Mouse (Mus musculus) layer of hippocampus, postnatal 10 days (tissue): Measurements from ENCODE around the gene 1810046K07Rik. TPM values are rescaled to one million over a fixed set of nuclear protein-coding genes. Genes with fewer than 3 reads are reported as not detected.
A peak's percentile ranks its signal among the peaks of the same experiment; 100 is the strongest.

Source experiments
- DNase-seq, 2 experiments: peaks; one replicate each; pipeline ENCODE4 v3.0.0; 2021; ENCODE audit warnings: low spot score in 2 of 2
- long read RNA-seq: library from polyadenylated mRNA; stranded (forward); transcript quantifications from one replicate; pipeline ENCODE4 v2.0.0, GENCODE M21; 2023
- total RNA-seq, 2 experiments: library from RNA; stranded (reverse); gene quantifications; 2 replicates each; pipeline ENCODE4 v1.2.3; 2021

1810046K07Rik gene
- total RNA-seq, result not detected
- long read RNA-seq, result 0 reads

DNA sequence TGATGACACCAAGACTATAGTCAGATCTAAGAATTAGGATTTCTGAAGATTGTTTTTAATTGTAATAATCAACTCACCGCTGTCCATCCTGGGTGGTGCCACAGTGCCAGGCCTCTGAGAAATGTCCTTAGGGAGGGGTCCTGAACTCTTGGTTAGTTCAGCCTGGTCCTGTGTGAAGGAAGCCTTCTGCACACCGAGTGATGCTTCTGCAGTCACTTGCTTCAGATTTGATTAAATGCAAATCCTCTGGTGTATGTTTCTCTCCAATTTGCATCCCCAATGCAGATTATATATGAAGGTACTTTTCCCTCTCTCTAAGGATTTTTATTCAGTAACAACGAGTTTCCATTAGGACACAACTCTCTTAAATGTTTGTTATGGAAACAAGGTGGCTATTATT, at the start of gene 1810046K07Rik:
1810046K07Rik (minus strand) TSS at position 187 of the 400 bp plus-strand sequence.
- no peak for DNase-seq

DNA sequence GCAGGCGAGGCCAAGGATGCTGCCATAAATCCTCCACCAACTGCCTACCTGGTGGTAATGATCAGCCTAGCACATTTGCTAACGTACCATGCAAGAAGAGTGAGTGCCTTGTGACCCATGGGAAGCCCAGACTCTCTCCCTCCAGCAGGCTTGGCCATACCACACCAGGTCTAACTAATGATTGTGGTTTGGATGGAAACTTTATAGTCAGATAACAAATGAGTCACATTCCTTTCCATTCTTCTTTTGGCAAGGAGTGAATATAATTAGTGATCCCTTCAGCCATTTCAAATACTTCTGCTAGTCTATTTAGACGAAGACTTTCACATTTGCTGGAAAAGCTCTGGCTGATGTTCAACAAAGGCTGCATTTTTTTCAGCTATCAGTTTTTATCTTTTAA, 40.8 kb upstream of the 1810046K07Rik start:
- DNase-seq, result no peak

DNA sequence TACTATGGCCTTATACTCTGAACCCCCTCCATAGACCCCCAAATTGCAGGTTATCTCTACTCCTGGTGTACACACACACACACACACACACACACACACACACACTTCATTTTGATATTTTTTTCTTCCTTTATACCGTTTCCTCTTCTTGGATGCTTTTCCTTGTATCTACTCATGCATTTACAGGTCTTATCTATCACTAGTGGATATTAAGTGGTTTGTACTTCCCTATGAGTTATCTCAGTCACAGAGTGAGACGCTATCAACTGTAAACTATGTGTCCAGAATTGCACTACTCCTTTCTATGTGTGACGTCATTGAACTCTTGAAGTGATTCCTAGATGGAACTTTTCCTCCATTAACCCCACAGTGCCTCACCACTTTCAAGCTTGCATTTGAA, 38.4 kb upstream of the 1810046K07Rik start:
- no peak for DNase-seq

DNA sequence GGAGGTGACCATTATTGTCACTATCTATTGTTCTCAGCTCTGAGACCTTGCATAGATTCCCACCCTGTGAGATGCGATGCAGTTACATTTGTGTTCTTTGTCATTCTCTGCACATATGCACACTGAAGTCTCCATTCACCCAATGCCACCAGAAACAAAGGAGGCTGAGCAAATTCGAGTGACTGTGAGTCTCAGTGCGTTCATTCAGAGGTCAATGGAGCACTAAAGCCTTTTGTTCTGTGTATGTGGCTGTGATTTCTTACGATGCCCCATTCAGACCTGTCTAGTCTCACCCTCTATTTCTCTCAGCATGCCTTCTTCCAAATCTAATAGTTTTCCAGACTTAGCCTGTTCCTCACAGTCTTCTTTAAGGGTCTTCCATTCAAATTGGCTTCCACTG, 35.3 kb upstream of the 1810046K07Rik start:
- no peak for DNase-seq

DNA sequence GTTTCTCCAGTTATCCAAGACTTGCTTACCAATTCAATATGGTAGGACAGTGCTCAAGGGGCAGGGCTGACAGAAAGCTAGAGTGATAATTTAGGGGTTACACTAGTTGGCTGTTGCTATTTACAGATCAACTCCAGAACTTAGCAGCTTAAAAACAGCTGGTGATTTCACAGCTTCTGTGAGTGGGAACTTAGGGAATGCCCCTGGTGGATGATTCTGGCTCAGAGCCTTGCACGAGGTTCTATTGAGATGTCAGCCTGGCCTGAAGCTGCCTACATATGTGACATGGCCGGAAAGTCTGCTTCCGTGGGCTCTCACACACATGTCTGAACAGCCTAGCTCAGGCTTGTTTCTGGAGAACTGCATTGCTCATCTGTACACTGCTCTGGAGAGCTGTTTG, 24.8 kb upstream of the 1810046K07Rik start:
- no peak for DNase-seq

DNA sequence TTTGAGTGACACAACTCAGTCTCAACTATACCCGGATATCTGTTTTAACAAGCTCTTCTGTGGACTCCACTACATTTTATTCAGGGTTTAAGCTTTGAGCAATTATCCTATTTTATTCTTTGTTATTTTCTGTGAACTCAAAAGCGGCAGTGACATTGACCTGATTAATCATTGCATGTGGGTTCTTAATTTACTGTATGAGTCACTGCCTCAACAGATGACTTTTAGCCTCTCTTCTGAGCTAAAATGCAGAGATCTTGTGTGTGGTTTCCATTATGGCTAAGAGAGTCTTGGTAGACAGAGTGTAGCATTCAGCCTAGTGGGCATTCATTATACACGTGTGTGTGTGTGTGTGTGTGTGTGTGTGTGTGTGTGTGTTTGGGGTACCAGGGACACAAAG, 24.2 kb upstream of the 1810046K07Rik start:
- no peak for DNase-seq

DNA sequence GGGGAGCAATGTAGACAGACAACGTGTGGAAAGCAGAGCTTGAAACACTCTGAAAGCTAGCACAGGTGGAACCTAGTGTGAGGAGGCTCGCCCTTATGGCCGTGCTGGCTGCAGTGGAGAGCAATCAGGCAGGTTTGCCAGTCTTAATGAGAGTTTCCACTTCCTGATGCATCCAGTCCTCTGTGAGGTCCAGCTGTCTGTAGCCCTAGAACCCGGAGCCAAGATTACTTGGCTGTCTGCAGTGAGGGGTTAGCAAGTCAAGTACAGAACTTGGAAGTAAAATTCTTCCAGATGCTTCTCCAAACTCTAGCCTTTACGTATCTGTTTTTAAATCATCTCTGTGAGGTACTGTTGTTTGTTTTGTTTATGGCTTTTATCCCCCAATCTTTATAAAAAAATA, 20.7 kb upstream of the 1810046K07Rik start:
- DNase-seq, result no peak

DNA sequence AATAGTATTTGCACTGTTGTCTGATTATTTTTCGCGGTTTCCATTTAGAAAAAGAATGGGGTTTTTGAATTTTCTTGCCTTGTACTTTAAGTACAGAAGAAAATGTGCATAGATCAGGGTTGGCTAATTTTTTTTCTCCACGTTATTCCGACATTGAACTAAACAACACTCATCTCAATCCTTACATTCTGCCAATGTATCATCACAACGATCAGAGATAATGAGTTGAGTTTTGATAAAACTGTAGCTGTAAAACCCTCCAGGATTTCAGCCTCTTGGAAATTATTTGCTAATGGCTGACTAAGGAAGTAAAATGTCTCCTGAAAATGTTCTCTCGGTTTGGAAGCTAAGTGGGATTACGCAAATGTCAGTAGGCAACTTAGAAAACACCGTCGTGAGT, 17.1 kb upstream of the 1810046K07Rik start:
- DNase-seq, result no peak

DNA sequence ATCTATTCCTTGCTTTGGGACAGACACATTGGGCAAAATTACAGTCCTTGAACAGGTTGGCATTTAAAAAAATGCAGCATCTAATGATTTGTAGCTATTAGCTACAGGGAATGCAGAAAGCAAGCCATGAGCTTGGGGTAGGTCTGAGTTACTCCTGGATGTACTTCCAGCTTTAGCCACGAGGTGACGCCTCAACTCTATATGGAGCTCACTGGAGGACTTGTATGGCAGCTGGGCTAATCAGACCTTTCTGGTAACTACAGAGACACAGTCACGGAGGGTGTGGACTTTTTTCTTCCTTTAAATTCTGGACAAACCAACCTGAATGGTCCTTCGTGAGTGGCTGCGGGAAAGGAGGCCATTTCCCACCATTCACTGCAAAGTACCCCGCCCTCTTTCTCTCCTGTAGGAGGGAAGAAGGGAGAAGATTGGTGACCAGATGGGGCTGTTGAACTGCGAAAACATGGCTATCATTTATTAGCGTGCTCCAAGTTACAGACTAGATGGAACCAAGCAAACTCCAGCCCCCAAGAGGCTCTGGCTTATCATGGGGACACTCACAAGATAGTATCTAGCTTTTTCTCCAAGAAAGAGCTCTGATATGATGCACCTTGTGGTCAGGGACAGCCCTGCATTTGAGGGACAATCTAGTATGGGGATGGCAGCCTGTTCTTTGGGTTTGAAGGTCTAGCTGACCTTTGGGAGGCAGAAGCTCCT, 6.7 kb upstream of the 1810046K07Rik start:
- peak; percentile 94 to 95 for DNase-seq

DNA sequence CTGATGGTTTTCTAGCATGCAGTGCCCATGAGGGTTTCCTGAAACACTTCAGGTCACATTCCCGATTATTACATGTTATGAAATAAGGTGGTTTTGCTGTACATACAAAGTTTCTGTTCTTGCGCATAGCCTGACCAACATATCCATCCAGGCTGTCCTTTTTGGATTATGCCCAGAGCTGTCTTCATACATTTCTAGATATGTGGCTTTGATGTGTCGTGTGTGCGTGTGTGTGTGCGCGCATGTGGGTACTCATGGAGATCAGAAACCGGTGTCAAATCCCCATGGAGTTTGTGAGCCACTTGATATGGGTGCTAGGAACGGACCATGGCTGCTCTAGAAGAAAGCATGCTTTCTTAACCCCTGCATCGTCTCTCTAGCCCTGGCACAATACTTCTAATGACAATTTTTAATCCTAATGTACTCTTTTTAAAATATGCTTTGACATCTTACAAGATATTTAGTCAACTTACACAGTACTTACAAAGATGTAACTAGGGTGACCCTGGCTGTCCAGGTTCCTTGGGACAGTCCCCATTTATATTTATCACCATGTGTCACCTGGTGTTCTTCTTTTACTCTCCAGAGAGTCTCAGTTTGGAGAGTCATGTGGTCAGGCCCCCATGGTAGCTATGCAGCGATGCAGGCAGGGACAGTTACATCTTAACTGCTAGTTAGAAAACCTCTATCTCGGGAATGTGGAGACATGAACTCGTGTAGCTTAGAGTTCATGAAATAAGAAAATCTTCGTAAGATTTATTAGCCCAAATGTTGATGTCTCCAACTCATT, 2.9 kb upstream of the 1810046K07Rik start:
- DNase-seq, result no peak

DNA sequence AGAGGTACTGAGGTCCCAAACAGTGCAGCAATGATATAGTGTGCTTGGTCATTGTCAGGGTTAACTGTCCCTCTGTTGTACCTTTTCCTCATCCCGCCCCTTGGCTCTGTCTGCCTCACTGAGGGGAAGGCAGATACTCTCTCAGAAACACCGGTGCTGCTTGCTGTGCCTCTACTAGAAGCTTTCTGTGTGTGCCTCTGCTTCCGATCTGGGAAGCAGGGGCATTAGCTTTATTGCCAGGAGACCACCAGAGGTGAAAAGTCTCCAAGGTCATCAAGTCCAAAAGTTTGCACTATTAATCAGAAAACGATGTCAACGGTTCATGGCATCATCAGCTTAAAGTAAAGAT, 1.2 kb downstream of the 1810046K07Rik start:
- DNase-seq, result no peak

DNA sequence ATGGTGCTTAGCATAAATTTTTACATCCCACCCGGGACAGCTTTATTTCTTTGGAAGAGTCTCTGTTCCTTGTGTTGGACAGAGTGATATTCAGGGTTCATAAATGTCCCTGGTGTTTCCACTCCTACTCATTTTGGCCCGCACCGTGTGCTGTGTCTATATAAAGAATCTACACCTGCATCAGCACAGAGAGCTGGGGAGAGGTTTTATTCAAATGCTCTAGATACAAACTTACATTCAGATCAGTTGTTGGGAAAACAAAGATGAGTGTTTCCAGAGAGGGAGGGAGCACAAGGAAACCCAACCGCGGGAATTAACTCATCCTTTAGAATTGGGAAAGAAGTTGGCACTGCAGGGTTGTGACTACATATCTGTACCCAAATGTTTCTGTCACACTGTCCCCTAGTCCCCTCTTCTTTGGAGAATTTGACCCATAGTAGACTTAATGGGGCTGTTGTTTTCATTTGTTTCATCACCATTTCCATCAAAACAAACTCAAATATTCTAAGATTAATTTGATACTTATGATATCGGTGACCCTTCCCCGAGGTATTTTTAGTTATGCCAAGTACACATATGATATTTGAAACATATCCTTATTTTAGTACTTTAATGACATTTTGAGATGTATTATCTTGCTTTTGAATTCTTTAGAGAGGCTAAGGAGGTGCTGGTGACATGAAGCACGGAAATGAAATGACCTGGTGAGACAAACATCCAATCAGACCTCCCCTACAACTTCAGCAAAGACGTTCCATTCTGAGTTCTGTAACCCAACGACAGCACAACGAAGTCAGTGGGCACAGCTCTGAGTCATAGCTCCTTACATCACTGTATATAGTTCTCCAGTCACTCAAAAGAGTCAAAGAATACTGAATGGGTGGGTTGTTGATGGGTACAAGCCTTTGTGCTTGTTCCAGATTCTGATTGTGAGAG, 1.8 kb downstream of the 1810046K07Rik start:
- DNase-seq, result no peak

DNA sequence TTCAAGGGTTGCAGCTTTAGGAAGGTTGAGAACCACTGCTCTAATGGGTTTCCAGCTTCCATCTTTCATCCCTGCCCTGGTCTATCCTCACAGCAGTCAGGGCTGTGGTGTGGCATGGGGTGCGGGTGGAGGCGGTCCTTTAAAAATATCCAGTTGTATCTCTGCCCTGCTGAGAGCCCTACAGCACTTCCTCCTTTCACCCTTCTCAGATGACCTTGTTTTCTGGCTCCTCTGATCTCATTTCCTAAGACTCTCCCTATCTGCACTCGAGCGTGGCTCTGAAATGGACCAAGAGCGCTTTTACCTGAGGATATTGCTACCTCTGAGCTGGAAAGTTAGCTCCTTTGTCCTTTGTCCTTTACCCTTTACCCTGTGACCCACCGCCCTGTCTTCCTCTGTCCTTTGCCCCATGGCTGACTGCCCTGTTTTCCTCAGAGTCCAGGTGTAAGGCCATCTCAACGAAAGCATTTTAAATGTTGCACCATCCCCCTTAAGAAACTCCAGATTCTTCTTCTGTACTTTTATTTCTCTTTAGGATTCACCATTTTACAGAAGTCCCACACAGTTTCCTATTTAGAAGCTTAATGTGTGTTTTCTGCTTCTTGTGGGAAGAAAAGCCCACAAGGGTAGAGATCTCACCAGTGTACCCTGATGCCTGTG, 4.2 kb downstream of the 1810046K07Rik start:
- no peak for DNase-seq

DNA sequence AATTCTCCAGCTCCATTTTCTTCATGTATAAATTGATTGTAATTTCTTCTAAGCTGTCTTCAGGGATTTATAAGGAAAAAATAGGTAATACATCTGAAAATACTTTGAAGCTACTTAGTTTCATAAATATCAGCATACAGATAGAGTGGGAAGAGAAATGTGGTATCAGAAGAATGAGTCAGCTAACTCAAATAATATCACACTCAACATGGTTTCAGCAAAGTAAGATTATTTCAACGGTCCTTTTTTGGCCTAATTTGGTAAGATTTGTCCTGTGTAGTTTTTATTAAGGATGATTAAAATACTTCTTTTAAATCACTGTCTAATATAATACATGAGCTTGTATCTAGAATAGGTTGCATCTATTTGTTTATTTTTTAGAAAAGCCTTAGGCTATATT, 8.6 kb downstream of the 1810046K07Rik start:
- no peak for DNase-seq

DNA sequence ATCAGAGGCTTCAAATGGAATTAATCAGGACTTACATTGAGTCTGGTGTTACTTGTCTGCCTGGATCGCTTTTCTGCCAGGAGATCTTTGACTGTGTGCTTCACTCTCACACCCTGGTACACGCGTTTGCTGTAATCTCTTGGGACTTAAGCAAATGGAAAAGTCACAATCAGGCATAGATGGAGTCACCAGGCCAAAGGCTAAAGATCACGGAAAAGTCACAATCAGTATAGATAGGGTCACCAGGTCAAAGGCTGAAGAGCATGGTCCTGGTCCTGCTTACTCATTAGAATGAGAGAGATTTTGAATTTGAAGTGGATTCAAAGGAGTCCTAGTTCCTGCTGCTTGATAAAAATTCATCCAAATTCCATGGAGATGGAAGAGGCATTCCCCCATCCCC, 10.5 kb downstream of the 1810046K07Rik start:
- DNase-seq, result no peak

DNA sequence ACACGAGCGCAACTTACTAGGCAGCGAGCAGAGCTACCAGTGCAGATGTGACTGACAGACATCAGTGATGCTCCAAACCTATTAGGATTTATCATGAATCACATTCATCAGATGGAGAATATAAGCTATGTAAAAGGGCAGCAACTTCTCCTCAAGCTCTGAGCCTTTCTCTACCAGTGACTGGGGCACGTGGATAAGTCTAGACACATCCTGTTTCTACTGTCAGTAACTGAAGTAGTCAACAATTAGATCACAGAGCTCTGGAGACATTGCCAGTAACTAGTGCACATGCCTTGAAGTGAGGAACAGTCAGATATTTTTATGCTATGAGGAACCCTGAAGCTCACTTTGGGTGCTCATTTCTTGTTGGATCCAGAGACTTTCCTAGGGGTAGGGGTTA, 11.4 kb downstream of the 1810046K07Rik start:
- no peak for DNase-seq

DNA sequence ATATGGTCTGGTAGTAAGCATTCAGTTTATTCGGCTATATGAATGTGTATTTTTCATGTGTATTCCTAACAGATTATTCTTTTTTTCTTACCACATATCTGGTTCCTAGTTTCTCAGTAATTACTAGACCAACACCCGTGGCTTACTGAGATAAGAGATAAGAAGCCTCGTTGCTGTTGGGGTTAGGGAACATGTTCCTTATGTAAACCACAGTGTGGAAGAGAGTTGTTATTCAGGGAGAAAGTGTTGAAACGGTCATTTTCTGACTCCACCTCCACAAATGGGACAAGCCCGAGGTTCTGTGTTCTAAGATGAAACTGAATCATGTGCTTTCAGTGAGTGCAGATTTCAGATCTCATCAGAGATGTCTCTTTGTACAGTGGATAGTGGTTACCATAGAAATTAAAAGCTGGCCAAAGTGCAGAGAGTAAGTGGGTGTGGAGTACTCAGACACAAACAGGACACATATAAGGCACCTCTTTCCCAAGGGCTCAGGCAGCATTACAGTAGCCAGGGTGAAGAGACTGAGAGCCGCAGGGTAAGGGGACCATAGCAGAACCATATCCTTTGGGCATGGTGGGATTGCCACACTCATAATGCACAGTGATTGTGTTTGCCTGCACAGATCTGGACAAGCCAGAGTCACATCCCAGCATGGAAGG, 13.2 kb downstream of the 1810046K07Rik start:
- no peak for DNase-seq

DNA sequence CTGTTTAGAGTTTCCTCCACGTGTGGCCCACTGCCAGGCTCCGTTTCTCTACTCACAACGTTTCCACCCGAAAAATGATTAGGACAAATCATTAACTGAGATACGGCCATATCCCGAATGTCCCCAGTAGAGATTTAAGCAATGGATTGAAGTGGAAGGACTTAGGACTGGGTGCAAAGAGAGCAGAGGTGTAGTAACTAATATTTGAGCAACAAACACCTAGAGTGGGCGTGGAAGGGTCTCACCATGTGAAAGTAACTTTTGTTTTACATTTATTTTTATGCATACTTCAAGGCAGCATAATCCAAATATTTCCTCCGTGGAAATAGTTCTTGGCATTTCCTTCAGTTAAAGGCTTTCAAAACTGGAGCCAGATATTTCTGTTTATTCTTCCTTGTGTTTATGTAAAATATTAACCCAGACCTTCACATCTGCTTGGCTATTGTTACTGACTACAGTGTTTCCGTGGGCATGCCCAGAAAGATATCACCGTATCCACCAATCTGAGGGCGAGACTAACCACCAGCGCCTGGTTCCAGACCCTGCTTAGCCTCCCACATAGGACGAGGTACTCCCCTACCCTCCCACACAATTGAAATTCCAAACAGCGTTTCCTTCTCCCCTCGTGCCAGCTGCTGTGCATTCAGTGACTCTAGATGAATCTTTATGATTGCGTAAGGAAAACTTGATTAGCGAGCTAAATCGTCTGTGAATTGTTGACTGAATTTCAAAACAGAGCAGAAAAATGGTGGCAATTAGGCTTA, 16.0 kb downstream of the 1810046K07Rik start:
- DNase-seq, result no peak

DNA sequence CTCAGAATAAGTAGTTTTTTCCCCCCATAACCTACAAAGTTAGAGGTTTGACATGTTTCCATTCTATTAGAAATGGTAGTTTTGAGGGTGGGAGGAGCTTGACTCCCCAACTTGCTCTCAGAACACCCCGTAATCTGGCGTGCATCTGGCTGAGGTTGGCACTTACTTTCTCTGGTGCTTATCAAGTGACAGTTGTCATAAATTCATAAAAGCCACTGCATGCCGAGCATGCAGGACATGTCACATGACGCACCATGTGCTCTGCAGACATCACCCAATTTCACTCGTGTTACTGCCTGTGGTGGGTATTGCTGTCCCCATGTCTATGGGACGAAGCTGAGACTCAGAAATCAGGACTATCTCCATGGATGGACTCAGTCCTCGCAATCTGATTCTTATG, 18.2 kb downstream of the 1810046K07Rik start:
- no peak for DNase-seq

DNA sequence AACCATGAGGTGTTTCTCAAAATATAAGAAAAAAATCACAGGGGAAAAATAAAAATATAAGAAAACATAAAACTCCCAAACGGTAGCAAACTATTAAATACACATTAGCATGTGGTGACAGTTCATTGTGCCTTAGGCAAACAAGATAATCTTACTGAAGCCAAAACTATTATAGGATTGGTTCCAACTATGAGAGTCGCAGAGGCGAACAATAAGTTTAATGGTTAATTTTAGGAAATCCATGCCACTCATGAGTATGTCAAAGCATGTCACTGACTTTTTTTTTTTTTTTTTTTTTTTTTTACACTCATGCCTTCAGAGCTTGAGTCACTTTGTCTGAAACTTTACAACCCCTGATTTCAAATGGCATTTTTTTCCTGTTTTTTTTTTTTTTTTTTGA, 22.4 kb downstream of the 1810046K07Rik start:
- DNase-seq, result no peak
